Mouse (Mus musculus): ENCODE results near the gene Itsn1.

The Itsn1 gene

DNA sequence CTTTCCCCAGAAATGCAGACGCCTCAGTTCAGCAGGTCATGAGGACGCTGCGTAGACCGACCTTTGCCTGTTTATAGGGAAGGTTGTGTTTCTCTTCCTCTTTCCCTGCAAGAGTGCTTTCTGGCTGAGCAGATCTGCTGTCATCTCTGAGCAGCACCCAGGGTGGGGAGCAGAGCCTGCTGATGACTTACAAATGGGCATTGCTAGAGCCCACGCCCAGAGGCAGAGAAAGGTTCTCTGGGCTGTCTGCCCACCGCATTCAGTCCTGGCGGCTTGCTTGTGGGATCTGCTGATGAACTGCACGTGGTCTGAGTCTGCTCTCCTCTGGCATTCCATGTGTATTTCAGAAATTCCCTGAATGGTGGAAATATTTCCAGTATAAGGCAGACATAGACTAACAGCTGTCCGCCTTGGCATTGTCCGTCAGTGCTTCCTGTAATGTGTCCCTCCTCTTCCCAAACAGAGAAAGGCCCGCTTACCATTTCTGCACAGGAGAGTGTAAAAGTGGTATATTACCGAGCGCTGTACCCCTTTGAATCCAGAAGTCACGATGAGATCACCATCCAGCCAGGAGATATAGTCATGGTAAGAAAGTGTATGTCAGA, 112.0 kb downstream of the Itsn1 start:
- in situ Hi-C loops (cut with MboI, MseI), result no loop called here

DNA sequence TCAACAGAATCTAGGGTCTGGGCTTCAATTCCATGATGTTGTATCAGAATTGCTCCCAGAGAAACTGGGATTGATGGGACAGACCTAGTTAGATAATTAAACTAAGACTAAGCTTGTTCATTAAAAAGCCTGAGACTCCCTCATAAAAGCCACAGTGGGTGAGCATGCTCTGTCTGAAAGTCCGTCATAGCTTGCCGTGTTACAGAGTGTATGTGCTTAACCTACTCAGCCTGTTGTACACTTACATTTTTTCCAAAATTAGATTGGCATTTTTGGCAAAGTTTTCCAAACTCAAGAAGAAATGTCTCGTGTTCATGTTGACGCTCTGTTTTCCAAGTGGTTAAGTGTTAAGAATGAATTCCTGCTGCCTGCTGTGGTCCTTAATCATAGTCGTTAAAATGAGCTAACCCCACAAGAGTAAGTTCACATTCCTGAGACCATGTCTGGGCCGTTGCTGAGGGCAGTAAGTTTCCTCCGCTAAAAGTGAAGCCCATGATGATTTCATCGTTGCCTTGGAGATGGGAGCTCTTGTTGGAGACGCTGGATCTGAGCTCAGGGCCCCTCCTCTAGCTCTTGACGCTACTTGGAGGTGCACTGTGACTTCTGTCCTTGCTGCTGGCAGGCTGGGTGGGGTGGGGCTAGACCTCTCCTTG, 117.1 kb downstream of the Itsn1 start:
- in situ Hi-C loops (cut with MboI, MseI), result no loop called here

DNA sequence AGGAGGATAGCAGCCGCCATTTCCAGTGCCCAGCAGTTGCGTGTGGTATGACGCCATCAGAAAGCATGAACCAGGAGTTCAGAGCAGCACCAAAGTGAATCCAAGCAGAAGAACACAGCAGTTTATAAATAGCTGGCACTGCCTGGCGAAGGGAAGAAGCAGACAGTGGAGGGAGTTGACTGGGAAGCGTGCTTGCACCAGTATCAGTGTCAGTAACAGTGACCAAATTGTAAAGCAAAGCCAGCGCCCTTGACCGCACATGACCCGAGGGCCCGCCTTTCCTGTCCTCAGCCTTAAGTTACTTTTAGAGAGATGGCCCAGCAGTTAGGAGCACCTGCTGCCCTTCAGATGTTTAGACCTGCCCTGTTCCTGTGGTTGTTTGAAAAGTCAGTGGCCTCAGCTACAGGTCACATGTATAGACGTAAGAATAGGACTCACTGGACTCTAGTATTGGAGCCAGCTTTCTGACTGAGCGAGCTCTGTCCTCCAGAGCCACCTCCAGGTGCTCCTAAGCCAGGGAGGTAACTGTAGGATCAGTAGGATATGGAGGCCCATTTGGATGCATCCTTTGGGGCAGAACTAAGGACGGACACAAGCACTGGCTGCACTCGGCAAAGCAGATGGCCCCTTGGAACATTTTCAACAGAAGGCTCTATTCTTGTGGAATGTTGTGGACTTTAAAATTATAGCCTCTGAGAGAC, 118.6 kb downstream of the Itsn1 start:
- in situ Hi-C loops (cut with MboI, MseI), result no loop called here

DNA sequence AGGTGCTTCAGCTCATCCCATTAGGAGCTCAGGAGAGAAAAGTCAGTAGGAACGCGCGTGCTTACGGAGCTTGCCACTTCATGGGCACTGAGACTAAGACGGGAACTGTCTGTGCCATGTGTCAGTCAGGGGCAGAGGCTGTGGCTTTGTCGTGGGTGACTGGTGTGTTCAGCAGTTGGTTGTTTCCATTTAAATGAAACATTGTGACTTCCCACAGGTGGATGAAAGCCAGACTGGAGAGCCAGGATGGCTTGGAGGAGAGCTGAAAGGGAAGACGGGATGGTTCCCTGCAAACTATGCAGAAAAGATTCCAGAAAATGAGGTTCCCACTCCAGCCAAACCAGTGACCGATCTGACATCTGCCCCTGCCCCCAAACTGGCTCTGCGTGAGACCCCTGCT, 119.4 kb downstream of the Itsn1 start:
- in situ Hi-C loops (cut with MboI, MseI), result no loop called here

DNA sequence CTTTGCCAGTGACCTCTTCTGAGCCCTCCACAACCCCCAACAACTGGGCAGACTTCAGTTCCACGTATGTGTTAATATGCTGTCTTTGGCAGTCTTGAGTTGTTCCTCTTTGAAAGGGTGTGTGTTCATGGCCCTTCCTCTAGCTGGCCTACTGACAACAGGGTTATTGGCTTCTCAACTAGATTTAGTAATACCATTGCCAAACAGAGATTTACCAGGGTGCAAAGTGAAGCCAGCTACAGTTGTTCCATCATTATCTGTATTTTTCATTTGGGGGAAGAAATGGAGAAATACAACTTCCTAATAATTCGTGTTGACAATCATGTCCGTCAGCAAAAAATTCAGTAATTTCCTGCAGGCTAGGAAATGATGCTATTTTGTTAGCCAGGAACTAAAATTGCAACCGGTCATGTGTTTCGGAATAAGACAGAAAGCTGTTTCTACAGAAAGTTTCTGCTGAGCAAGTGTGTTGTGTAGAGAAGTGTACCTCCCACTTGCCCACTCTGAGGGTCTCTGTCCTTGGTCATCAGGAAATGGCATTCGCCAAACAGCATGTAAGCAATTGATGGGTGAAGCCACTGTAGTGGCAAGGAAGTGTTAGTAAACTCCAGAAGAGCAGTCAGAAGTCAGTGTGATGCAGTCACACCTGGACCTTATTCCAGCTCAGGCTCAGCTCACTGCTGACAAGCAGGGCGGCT, 120.0 kb downstream of the Itsn1 start:
- in situ Hi-C loops (cut with MboI, MseI), result no loop called here

DNA sequence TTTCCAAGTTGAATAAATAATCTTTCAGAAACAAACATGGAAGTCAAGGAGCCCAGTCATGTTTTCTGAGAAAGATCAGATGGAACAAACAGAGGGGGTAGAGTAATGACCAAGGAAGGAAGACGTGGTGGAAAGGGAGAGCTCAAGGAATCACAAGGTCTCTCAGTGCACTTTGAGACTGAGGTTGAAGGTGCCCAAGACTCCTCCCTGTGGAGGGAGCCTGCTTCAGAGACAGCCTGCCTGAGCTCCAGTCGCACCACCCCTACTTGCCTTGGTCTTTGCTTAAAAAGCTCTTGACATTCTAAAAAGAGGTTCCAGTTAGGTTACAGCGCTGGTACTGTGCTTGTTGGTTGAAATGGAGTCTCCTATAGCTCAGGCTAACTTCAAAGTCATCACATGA, 121.1 kb downstream of the Itsn1 start:
- in situ Hi-C loops (cut with MboI, MseI), result no loop called here

DNA sequence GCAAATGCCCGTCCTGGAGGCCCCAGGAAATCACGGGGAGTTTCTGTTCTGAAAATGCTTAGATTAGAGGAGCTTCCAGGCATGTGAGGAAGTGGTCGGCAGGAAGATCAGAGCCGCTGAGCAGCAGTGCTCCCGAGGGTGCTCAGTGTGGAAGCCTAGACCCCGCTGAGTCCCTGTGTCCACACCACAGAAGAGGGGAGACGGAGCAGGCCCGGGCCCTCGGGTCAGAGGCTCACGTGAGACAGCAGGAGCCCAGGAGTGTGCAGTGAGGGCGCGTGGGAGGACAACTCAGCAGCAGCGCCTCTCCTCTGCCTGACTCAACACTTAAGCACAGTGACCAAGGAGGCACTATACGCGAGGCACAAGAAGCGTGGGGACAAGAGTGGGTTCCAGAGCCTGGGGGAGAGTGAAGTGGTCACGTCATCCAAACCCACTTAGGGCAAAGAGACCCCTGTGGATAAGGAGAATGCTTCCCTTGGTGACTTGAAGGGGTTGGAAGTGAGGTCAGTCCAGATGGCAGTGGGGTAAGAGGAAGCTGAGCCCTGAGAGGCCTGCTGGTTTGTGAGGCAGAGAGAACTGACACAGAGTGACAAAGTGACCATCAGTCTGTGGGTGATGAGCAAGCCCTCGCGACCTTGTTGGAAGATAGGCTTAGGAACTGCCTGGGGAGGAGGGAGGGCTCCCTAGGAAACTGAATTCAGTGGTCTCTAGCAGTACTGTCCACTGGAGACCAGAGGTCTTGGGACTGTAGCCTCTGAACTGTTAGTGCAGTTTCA, 122.6 kb downstream of the Itsn1 start:
- in situ Hi-C loops (cut with MboI, MseI), result no loop called here

DNA sequence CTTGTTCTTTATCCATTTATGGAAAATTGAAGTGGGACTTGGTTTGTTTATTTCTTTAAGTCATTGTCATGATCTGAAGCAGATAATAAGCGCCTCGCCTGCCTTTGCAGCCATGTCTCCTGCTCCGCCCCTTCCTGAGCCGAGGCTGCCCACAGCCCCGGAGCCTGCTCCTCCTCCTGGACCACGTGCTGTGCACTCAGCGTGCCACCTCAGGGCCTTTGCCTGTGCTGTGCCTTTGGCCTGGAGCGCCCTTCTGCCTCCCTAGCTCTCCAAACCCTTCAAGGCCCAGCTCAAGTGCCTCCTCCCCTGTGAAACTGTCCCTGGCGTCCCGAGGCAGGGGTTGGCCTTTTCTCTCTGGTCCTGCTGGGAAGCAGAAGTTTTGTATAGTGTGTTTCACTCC, 123.7 kb downstream of the Itsn1 start:
- in situ Hi-C loops (cut with MboI, MseI), result no loop called here

DNA sequence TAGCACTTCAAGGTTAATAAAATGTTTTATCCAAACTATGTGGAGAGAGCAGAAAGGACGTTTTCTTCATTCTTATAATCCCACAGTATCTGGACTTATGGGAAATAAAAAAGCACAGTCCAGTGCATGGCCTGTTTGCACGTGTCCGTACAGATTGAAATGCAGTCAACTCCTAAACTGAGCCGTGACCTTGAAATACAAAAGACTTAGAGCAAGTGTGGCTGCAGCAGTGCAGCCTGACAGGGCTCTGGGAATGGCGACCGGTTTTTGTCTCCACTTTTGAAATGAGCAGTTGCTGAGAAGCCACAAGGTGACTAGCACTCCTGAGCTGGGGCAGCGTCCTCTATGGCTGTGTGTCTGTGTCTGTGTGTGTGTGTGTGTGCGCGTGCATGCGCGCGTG, 124.1 kb downstream of the Itsn1 start:
- in situ Hi-C loops (cut with MboI, MseI), result no loop called here

DNA sequence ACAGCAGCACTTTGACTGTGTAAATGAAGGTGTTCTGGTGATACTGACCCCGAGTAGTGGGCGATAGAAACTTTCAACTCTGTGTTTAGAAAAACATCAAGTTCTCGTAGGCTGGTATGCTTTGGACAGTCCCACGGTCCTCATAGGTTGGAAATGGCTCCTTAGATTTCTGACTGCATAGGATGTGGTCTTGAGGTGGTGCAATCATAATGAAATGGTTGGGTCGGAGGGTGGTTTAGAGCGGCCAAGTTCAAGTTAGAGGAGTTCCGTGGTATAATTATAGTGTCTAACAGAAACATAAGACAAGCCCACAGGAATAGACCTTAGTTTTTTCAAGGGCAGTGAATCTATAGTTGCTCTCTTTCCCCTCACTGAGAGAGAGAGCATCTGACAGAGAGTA, 129.6 kb downstream of the Itsn1 start:
- in situ Hi-C loops (cut with MboI, MseI), result no loop called here

DNA sequence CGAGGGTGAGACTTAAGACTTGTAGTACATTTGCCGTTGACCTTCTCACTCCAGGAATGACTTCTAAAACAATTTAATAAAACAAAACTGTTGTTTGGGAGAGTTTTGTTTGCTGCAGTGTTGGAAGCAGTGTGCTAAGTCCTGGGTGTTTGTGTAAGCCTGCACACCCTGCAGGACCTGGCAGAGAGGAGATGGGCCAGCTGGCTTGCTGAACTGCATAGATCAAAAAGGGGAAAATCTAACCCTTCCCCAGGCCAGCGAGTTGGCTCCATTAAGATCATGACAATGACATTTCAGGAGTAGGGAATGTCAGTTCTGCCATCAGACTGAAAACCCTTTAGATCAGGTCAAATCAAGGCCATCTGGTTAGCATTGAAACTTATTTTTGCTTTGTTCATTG, 130.1 kb downstream of the Itsn1 start:
- in situ Hi-C loops (cut with MboI, MseI), result no loop called here

DNA sequence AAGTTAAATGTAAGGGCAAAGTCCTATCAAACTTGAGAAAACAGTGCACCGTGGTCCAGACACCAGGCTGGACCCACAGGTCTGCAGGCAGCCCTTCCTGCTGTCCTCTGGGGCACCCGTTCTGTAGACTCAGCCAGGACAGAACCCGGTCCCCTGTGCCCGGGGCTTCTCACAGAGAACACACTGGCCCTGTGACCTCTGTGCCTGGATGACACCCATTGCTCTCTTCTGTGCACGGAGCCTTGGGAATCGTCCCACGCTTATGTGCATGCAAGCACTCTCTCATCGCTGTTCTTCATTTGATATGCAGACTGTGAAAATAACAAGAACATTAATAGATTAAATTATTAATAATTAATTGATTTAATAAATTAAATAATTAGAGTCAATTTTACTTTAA, 130.9 kb downstream of the Itsn1 start:
- in situ Hi-C loops (cut with MboI, MseI), result no loop called here

DNA sequence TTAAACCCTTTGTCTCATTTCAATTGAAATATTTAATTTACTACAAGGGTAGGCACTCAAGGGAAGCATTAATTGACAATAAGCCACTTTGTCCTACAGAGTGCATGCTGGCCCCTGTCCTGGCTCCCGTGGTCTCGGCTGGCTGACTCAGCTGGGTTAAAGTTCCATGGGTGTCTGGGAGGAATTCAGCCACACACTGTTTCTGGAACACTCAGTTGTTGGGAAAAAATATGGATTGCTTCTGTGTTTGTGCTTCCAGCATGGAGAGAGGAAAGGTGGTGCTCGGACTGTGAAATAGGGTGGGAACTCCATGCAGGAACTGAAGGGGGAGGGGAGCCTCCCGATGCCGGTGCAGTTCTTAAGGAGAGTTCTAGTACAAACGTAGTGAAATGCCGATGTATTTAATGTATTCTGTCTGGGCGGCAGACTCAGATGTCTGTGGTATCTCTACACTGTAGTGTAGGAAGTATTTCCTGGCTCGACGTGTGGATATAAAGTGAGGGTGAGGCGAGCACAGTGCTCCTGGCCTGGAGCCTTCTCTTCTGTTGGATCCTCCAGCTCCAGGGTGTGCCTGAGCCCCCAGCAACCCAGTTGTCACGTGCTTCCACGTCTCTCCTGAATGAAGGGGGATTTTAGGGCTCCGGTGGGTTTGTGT, 131.5 kb downstream of the Itsn1 start:
- in situ Hi-C loops (cut with MboI, MseI), result no loop called here

DNA sequence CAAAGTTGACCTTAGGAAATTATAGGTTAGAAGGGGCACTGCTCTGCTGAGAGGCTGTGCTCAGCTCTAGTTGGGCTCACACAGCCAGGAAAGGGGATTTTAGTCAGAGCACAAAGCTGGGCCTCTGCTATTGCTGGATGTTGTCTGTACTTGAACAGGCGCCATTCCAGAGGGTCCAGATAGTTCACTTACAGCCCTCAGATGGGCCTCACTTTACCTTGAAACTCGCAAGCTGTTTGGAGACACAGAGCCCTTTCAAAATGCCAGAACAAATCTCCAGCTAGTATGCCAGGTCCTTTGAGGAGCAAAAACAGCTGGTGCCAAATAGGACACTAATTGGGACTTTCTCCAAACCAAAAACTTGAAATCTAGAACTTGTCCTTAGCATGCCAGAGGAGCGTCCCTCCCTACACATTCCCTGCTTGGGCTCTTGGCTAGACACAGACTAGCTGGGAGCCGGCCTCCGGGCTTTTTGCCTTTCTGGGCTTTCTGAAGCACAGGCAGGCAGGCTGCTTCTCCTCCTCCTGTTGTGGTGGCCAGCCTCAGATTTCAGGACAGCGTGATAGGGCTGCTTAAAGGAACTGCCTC, 132.8 kb downstream of the Itsn1 start:
- in situ Hi-C loops (cut with MboI, MseI), result no loop called here

DNA sequence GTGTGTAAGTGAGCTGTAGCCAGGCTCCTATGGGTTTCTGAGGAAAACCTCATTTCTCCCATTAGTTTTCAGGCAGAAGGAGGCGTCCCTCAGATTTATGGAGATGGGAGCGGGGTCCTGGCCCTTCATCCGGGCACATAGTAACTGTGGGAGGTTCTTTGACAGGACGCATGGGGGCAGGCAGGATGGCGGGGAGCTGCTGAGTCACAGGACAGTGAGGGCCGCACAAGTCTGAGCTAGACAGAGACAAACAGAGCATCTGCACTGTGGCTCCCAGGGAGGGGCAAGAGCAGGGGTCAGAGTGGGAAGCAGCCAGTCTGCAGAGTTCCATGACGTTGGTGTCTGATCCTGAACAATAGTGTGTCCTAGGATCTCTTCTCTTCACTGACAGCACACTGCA, 133.8 kb downstream of the Itsn1 start:
- in situ Hi-C loops (cut with MboI, MseI), result no loop called here

DNA sequence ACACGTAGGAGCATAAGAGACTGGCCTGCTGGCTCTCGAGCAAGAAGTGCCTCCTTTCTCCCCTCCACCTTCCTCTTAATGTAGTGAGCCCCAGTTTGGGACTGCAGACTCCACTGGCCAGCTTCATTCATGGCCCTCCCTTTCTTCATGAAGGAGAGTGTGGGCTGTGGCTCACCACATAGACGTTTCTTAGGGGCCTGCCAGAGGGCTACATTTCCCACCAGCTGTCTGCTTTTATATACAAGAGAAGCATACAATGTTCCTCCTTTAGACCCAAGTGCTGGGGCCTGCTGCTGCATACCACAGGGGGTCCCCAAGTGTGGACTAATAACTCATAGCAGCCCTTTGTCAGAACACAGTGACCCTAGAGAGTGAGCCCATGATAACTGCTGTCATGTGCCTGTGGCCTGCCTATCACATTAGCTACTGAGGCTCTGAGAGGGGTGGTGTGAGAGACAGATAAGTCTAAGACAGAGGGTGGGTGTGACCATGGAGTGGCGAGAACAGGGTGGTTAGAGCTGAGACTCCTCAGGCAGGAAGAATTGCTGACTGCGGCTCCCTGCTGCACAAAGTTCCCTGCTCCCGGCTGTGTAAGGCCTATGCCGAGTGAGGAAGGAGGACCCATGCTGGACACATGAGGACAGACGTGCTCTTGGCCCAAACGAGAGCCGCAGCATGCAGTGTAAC, 135.7 kb downstream of the Itsn1 start:
- in situ Hi-C loops (cut with MboI, MseI), result no loop called here

DNA sequence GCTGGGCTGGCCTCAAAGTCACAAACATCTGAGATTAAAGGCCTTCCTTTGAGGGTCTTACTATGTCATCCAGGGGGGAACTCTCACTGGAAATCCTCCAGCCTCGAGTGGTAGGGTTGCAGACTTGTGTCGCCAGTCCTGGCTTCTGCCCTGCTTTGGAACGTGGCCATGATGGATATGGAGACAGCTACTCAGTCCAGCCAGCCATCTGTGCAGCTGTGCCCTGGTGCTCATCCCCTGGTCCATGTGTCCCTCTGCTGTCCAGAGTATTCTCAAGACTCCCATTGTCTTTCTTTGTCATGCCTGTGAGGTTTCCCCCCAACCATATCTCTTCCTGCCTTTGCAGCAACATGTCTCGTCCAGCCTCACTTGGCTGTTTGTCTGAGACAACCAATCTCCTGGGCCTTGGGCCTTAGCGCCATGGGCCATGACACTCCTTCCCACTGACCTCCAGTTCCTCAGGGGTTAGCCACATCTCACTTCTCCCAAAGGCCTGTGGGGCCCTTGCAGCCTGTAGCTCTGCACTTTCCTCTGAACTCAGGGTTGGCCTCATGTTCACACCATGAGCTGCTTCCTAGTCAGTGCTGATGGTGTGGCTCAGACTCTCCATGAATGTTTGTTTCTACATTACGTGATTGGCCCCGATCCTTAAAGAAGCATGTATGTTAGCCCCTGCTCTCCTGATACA, 136.6 kb downstream of the Itsn1 start:
- in situ Hi-C loops (cut with MboI, MseI), result no loop called here

DNA sequence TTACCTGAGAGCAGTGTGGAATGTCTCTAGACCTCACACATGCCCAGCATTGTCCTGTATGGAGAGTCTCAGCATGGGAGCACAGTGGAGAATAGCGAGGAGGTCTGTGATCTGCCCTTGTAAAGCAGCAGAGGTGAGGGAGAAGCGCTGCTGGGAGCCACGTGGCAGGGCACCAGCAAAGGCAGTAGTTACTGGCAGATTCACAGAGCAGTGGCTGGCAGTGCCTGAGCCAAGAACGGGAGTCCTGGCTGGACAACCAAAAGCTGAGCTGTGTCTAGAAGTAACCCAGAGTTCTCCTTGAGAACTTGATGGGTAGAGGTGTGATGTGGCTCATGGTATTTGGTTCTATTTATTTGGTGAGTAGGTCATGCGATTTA, 137.2 kb downstream of the Itsn1 start:
- in situ Hi-C loops (cut with MboI, MseI), result no loop called here

DNA sequence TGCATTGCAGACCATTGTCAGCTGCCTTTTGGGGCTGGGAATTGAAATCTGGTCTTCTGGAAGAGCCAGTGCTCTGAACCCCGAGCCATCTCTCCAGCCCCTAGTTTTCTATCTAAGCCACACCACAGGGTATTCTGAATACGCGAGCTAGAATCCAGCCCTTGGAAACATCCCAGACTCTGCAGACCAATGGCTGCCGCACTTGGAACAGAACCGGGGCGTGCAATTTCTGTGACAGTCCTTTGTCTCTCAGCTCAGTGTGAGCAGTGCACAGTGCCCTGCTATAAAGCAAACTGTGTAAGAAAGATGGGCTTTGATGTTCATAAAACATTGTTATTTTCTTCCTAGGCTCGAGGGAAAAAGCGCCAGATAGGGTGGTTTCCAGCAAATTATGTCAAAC, 138.6 kb downstream of the Itsn1 start:
- in situ Hi-C loops (cut with MboI, MseI), result no loop called here
